Mouse (Mus musculus) E14TG2a.4 (cell line): Measurements from ENCODE around the gene Hist1h3e.

Experiments
- H3K27me3 ChIP-seq: 2 replicates; pipeline ENCODE4 v1.6.1; 2014; ENCODE audit warnings: low read length, control low read depth; ENCODE audit not compliant: insufficient read depth
- H3K36me3 ChIP-seq: 2 replicates; pipeline ENCODE4 v1.6.1; 2014; ENCODE audit warnings: low read length, control low read depth; ENCODE audit not compliant: insufficient read depth
- H3K4me1 ChIP-seq: replicated peaks from 2 replicates; pipeline ENCODE4 v1.6.1; 2014; ENCODE audit warnings: low read depth, low read length, control low read depth
- H3K4me3 ChIP-seq: replicated peaks from 2 replicates; pipeline ENCODE4 v1.5.1; 2014; ENCODE audit warnings: mild to moderate bottlenecking, low read length
- H3K9me3 ChIP-seq: 2 replicates; pipeline ENCODE4 v1.6.1; 2014; ENCODE audit warnings: low read length, control low read depth
- CTCF ChIP-seq: conservative IDR thresholded peaks from 2 replicates; pipeline ENCODE4 v1.5.1; 2014; ENCODE audit warnings: low read length
- NANOG ChIP-seq: IDR thresholded peaks from 2 replicates; pipeline ENCODE4 v1.6.1; 2014; ENCODE audit warnings: borderline replicate concordance, low read length, mixed read lengths
- POU5F1 ChIP-seq: IDR thresholded peaks from 2 replicates; pipeline ENCODE4 v1.6.1; 2014; ENCODE audit warnings: low read length, borderline replicate concordance

The Hist1h3e gene

GRCm38 (mm10) chr13:23530901-23531875 lies 31.0 kb downstream of the Hist1h3e start, which contains the start of gene Hist1h4h:
Gene Hist1h4h (plus strand): TSS chr13:23531050.
- Histone ChIP-seq H3K9me3 (no peaks in the 10 kb centered on the region), H3K36me3 (no peaks in the 10 kb centered on the region), H3K4me3 (peak within 1 kb of the TSS; percentile 83), H3K4me1 (peaks cover 29% of the 10 kb centered on the region), H3K27me3 (no peaks in the 10 kb centered on the region)
- TF ChIP-seq CTCF (no peak), NANOG (no peak), POU5F1 (no peak)

DNA sequence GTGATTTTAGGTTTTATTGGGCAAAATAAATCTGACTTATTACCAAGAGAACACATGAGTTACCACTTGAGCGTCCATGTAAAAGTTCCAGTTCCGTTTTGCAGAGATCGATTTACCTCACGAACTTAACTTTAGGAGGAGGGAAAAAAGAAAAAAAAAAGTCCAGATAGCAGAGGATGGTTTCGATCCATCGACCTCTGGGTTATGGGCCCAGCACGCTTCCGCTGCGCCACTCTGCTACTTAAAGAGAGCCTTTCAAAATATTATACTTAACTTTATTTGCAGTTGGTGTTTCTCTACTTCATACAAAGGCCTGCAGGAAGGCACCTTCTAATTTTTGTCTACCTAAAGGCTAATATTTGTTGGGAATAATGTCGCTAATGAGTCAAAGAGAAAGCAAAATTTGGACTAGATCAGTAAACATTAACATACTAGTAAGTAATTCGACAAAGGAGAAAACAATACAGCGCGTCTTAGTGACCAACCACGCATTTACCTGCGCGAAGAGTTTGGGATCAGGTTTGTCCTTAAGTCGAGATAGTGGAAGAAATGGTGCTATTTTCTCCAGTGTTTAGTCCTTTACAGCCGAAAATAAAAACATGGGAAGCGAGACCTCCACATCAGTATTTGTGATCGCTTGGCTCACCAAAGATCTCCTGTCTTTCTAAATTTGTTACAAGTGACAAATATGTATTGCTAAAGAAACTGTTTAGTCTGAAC lies 31.8 kb downstream of the Hist1h3e start:
- no peaks in the 10 kb centered on the region for H3K36me3 ChIP-seq
- H3K4me3 ChIP-seq, result peak overlapping the region; percentile 83
- peaks cover 34% of the 10 kb centered on the region for H3K4me1 ChIP-seq
- TF ChIP-seq POU5F1, result no peak
- H3K9me3 ChIP-seq, result no peaks in the 10 kb centered on the region
- no peaks in the 10 kb centered on the region for H3K27me3 ChIP-seq

- Histone ChIP-seq H3K9me3 (no peaks in the 10 kb centered on the region), H3K4me1 (peaks cover 39% of the 10 kb centered on the region), H3K4me3 (peak overlapping the region; percentile 83), H3K27me3 (no peaks in the 10 kb centered on the region), H3K36me3 (no peaks in the 10 kb centered on the region)
- TF ChIP-seq POU5F1 (no peak), CTCF (no peak), NANOG (no peak)
These were observed 32.5 kb downstream of the Hist1h3e start for GRCm38 (mm10) chr13:23529480-23530165.

DNA sequence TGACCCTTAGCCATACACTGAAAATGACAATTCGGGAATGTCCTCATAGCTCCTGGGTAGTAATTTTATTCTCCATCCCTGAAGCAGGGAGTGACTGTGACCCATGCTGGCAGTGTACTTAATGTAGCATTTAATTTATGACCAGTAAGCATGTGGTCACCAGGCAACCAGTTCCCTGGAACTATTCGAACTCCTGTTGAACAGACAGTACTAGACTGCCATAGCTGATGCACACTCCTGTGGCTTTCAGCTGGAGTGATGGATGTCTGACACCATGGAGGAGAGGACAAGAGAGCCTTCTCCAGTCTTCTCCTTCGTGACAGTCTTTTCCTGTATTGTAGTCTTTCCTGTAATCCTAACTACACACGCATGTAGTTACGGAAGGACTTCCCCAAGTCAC lies 33.2 kb downstream of the Hist1h3e start:
- H3K9me3 ChIP-seq, result no peaks in the 10 kb centered on the region
- H3K27me3 ChIP-seq, result no peaks in the 10 kb centered on the region
- H3K4me1 ChIP-seq, result peaks cover 39% of the 10 kb centered on the region
- H3K4me3 ChIP-seq, result no peak overlapping the region
- no peaks in the 10 kb centered on the region for H3K36me3 ChIP-seq
- TF ChIP-seq POU5F1 (no peak), NANOG (no peak)

DNA sequence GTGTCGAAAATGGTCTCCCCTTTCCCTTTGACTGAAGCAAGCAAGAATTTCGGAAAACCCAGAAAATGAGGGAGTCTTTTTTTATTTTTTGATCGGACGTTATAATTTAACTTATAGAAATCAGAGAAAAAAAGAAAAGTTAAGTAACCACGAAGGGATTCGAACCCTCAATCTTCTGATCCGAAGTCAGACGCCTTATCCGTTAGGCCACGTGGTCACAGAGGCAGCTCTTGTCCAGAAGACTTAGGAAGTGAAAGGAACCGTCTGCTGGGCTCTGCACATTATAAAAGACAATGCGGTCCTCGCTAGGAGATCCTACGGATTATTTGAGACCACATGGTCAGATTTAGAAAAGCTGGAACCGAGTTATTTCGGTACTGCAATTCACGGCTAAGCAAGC lies 35.9 kb downstream of the Hist1h3e start:
- no peak for TF ChIP-seq CTCF
- no peak for TF ChIP-seq NANOG
- no peak for TF ChIP-seq POU5F1
- no peaks in the 10 kb centered on the region for H3K27me3 ChIP-seq
- peak overlapping the region; percentile 80 for H3K4me3 ChIP-seq
- H3K9me3 ChIP-seq, result no peaks in the 10 kb centered on the region
- H3K36me3 ChIP-seq, result no peaks in the 10 kb centered on the region
- H3K4me1 ChIP-seq, result peaks cover 28% of the 10 kb centered on the region

- Histone ChIP-seq H3K27me3 (no peaks in the 10 kb centered on the region), H3K4me3 (peak overlapping the region; percentile 80), H3K4me1 (peaks cover 32% of the 10 kb centered on the region), H3K9me3 (no peaks in the 10 kb centered on the region), H3K36me3 (no peaks in the 10 kb centered on the region)
- TF ChIP-seq NANOG (no peak), CTCF (no peak), POU5F1 (no peak)
These were observed 36.3 kb downstream of the Hist1h3e start for GRCm38 (mm10) chr13:23525901-23526300.

DNA sequence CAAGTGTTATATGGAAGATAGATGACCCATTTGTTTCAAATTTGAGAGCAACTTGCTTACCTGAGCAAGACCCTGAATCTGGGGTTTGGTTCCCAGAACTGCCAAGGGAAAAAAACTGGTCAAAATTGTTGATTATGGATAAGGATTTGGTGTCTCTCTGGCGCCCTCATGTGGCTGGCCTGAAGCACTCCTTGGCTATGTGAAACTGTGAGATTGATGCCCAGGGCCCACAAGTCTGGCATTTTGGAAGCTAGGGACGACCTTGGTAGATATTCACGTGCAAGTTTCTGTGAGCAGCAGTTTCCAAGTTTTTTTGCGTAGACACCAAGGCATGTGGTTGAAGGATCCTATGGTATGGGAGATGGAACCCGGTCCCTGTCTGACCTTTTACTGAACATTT lies 37.5 kb downstream of the Hist1h3e start:
- peaks cover 41% of the 10 kb centered on the region for H3K4me1 ChIP-seq
- TF ChIP-seq CTCF (peak; percentile 91), NANOG (no peak)
- no peaks in the 10 kb centered on the region for H3K9me3 ChIP-seq
- H3K36me3 ChIP-seq, result no peaks in the 10 kb centered on the region
- no peaks in the 10 kb centered on the region for H3K27me3 ChIP-seq
- no peak overlapping the region for H3K4me3 ChIP-seq

DNA sequence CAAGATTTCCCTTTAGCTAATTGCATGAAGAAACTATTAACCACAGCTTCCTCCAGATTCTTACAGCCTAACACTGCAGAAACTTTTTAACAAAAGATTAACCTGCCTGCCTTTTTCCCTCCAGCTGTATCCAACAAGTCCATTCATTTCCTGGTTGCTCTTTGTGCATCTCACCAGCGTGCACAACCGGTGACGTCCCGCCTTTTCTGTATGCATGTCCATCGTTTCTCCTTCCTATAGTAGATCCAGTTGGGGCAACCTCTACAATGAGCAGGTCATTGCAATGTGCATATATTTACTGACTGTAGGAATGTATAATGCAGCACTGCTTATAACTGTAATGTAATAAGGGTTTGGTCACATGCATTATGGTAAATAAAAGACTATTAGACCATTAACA lies 38.2 kb downstream of the Hist1h3e start:
- TF ChIP-seq NANOG, result no peak
- TF ChIP-seq CTCF, result no peak
- TF ChIP-seq POU5F1, result no peak
- H3K36me3 ChIP-seq, result no peaks in the 10 kb centered on the region
- peaks cover 42% of the 10 kb centered on the region for H3K4me1 ChIP-seq
- no peaks in the 10 kb centered on the region for H3K9me3 ChIP-seq
- no peaks in the 10 kb centered on the region for H3K27me3 ChIP-seq
- no peak overlapping the region for H3K4me3 ChIP-seq

- Histone ChIP-seq H3K36me3 (no peaks in the 10 kb centered on the region), H3K4me1 (peaks cover 34% of the 10 kb centered on the region), H3K9me3 (no peaks in the 10 kb centered on the region), H3K27me3 (no peaks in the 10 kb centered on the region), H3K4me3 (peak overlapping the region; percentile 67)
- no peak for TF ChIP-seq CTCF
- TF ChIP-seq POU5F1, result no peak
- TF ChIP-seq NANOG, result no peak
These were observed 40.5 kb downstream of the Hist1h3e start for GRCm38 (mm10) chr13:23521703-23522102.
